Mouse (Mus musculus) embryonic fibroblast, embryonic 13.5 days (primary cell): ENCODE results near the gene Pcolce2.

ENCODE experiments used
- CTCF ChIP-seq: IDR thresholded peaks from 2 replicates; pipeline ENCODE4 v1.5.1; 2011; ENCODE audit warnings: mild to moderate bottlenecking, control low read depth, low read length, moderate library complexity, borderline replicate concordance; ENCODE audit not compliant: insufficient read depth
- POLR2A ChIP-seq: IDR thresholded peaks from 2 replicates; pipeline ENCODE4 v1.6.1; 2011; ENCODE audit warnings: low read depth, mild to moderate bottlenecking, control low read depth, low read length, moderate library complexity

DNA sequence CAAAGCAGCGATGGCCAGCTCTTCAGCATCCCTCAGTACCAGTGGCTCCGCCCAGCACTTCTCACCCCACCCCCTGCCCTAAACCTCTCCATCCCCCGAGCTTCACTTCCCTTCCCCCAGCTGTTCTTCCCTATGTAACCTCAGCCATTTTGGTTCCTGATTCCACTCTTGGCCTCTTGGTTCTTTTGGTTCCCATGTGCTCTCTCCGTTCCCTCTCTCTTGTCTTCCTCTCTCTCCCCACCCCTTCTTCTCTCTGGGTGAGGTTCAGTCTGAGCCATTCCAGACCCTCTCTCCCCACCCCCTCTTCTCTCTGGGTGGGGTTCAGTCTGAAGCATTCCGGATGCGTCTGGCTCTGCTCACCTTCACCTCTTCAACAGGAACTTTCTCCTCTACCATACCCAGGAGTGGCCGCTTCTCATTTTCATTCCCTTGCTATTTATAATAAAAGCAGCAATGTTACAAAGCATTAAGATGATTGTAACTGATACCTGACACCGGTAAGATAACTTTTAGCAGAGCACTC lies 25.1 kb upstream of the Pcolce2 start:
- TF ChIP-seq POLR2A (no peak), CTCF (no peak)
